Mouse (Mus musculus) spleen, postnatal 14 days (tissue): ENCODE measurements around the gene Otud3.

Experiments used
- DNase-seq, 2 experiments: peaks; one replicate each; pipeline ENCODE4 v3.0.0; 2021 to 2022; ENCODE audit warnings: low spot score in 2 of 2

Gene Otud3

DNA sequence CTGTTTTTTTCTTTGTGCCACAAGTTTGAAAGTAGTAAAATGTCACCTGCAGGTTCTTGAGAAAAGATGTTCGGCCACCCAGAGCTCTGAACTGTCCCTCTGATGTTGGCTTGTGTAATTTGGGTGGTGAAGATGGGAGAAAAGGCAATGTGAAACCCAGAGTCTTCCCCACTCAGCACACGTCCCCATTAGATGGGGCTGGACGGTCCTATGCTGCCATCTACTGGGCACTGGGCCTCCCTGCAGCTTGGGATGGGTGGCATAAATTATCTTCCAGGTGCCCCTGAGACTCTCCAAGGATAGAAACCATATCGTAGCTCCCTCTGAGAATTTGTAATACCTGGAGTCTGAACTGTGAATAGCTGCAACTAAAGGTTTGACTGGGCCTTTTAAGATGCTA, 62.3 kb downstream of the Otud3 start:
- DNase-seq: peak; percentile 30 to 57
